Mouse (Mus musculus): Measurements from ENCODE around the gene Mpp6. TPM values are rescaled to one million over a fixed set of nuclear protein-coding genes. Genes with fewer than 3 reads are reported as not detected.

Gene Mpp6
- 65.4 and 67.6 TPM in 2 replicates for polyA plus RNA-seq (2015; fragmentation: Nextera tagmentation; extraction: Ambion mirVana)

DNA sequence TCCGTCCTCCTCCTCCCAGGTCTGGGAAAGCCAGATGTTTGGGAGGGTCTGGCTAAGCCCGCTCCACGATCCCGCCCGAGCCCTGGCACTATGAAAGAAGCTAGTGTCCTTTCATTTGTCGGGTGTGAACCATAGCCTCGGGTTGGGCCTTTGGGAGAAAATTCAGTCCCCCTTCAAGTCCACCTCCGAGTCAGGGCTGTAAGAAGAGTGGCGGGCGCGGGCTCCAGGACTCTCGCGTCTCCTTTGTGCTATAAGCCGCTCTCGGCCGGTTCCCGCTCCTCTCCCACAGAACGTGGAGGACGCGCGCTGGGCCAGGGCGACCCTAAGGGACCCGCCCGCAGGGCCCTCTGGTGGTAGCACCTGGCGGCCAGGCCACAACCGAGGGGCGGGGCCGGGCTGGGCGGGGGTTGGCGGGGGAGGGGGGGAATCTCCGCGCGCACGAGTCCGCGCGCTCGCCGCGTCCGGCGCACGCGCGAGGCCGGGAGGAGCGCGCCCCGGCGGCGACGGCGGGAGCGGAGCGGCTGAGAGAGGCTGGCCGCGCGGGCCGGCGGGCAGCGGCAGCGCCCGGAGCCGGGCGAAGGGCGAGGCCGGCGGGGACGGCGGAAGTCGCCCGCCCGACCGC, at the start of gene Mpp6:
TSS of gene Mpp6 (plus strand) at position 485 of the 622 bp plus-strand sequence.
- H3K4me3 ChIP-seq, result peak within 1 kb of the TSS; percentile 80
- peak within 1 kb of the TSS; percentile 81 for H3K27ac ChIP-seq
- peak within 1 kb of the TSS; percentile 68 for H3K4me2 ChIP-seq
- H3K4me1 ChIP-seq, result peaks cover 26% of the 10 kb centered on the region
- H3K36me3 ChIP-seq (ENCODE audit: poor library complexity, severe bottlenecking), result no peaks in the 10 kb centered on the region
- no peaks in the 10 kb centered on the region for H3K9me3 ChIP-seq (replicated peaks)
- peaks cover 4% of the 10 kb centered on the region; the same call in 1 of the 2 replicates for H3K27me3 ChIP-seq
- H3K9ac ChIP-seq, result peak within 1 kb of the TSS; percentile 86
- WGBS, result under 1% methylated on average over 71 of the region's 74 CpGs
- ATAC-seq, result peak; percentile 88

DNA sequence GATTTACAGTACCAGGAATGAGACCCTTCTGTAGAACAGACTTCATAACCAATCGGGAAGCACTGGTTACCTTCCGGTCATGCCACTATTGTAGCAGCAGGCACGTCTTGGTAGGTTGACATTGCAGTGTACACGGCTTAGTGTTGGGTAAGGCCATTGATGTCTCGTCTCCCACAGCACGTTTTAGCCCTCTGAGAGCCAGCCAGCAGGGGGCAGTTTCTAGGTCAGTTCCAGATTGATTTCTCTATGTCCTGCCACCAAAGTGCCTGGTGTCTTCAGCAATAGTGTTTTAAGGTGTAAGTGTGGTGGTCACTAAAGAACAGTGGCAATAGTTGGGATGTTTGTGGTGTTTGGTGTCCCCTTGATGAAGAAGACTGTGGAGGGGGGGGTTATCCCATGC, 43.9 kb upstream of the Mpp6 start:
- H3K4me2 ChIP-seq, result no peak overlapping the region
- no peak overlapping the region for H3K4me3 ChIP-seq
- ATAC-seq, result no peak
- no peak overlapping the region for H3K9ac ChIP-seq
- no peaks in the 10 kb centered on the region for H3K27me3 ChIP-seq
- no peaks in the 10 kb centered on the region for H3K36me3 ChIP-seq (ENCODE audit: poor library complexity, severe bottlenecking)
- no peak overlapping the region for H3K27ac ChIP-seq
- 90% methylated on average over 6 of the region's 6 CpGs for WGBS
- no peaks in the 10 kb centered on the region for H3K9me3 ChIP-seq (replicated peaks)
- H3K4me1 ChIP-seq, result no peaks in the 10 kb centered on the region

DNA sequence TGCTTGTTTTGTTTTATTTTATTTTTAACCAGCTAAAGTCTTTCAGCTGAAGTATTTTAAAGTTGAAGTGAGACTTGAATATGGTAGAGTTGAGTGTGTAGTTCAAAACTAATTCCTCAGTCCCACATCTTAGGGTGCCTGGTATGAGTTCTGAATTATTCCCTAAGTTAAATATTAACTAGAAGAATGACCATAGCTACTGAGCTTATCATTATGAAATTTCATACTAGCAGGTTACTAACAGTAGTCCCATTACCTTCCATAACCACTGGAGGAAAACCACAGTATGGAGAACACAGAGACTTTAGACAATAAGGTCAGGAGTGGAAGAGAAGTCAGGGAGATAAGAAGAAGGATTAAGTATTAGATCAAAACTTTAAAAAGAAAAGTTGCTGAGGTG, 41.6 kb upstream of the Mpp6 start:
- no peak for ATAC-seq
- H3K36me3 ChIP-seq (ENCODE audit: poor library complexity, severe bottlenecking), result no peaks in the 10 kb centered on the region
- H3K9me3 ChIP-seq (replicated peaks), result no peaks in the 10 kb centered on the region
- no peak overlapping the region for H3K4me3 ChIP-seq
- no peaks in the 10 kb centered on the region for H3K27me3 ChIP-seq
- H3K27ac ChIP-seq, result no peak overlapping the region
- H3K9ac ChIP-seq, result no peak overlapping the region
- no peak overlapping the region for H3K4me2 ChIP-seq
- H3K4me1 ChIP-seq, result no peaks in the 10 kb centered on the region

DNA sequence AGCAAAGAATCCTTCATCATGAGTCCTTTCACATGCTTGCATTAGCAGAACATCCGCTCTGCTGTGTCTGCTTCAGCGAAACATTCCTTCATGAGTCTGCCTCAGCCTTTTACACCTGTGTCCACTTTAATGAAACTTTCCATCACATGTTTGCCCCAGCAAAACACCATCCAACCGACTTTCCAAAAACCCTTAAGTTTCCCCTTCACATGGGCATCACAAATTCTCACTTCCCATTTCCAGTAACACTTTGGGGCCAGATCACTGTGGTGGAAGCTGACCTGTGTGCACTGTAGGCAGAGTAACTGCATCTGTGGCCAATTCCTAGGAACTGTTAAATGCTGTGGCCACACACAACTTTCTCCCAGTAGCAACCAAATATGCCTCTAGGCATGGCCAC, 34.8 kb upstream of the Mpp6 start:
- H3K27me3 ChIP-seq, result no peaks in the 10 kb centered on the region
- 90% methylated on average over 3 of the region's 3 CpGs for WGBS
- ATAC-seq, result no peak

DNA sequence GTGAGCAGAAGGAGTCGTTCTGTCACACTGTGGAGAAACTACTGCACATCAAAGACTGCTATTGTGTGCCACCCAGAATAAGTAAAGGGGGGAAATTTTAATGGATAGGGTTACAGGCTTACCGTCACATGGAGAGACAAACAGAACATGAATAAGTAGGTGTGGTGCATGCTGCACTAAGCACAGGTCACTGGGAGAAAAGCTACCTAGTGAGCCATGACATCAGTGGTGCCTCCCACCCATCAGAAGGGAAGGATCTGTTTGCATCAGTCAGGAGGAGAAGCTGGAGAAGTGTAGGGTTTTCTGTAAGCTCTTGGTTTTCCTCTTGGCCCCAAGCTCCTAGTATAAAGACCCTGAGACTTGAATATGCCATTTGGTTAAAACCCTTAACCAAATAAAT, 33.6 kb upstream of the Mpp6 start:
- Histone ChIP-seq H3K4me1 (no peaks in the 10 kb centered on the region), H3K27me3 (no peaks in the 10 kb centered on the region), H3K36me3 (ENCODE audit: poor library complexity, severe bottlenecking) (no peaks in the 10 kb centered on the region), H3K27ac (no peak overlapping the region), H3K4me2 (no peak overlapping the region), H3K4me3 (no peak overlapping the region), H3K9me3 (replicated peaks) (no peaks in the 10 kb centered on the region), H3K9ac (no peak overlapping the region)
- 61% methylated on average over 2 of the region's 2 CpGs for WGBS
- ATAC-seq, result no peak

More for the DNA sequence above, 34.8 kb upstream of the Mpp6 start:
- Histone ChIP-seq H3K4me1 (no peaks in the 10 kb centered on the region), H3K4me3 (no peak overlapping the region), H3K9me3 (replicated peaks) (no peaks in the 10 kb centered on the region), H3K4me2 (no peak overlapping the region), H3K9ac (no peak overlapping the region), H3K27ac (no peak overlapping the region), H3K36me3 (ENCODE audit: poor library complexity, severe bottlenecking) (no peaks in the 10 kb centered on the region)

DNA sequence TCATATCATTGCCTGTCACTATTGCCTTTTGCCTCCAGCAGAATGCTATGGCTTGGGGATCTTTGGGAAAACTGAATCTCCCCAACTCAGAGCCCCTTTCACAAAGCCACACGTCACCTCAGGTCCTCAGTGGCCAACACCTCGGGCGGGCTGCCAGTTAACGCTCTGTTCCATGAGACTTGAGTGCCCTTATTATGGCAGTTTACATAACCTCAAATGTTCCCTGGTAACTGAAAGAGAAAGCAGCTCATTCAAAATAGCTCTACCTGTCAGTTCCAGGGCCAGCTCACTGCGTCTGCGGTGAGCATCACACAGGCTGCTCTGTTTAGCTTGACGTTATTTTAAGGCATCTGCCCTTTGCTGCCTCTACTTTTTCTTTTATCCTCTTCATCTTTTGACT, 29.6 kb upstream of the Mpp6 start:
- Histone ChIP-seq H3K9me3 (replicated peaks) (no peaks in the 10 kb centered on the region), H3K36me3 (ENCODE audit: poor library complexity, severe bottlenecking) (no peaks in the 10 kb centered on the region), H3K4me1 (no peaks in the 10 kb centered on the region), H3K4me2 (no peak overlapping the region), H3K4me3 (no peak overlapping the region), H3K9ac (no peak overlapping the region), H3K27ac (no peak overlapping the region), H3K27me3 (no peaks in the 10 kb centered on the region)
- ATAC-seq, result no peak
- WGBS, result 68% methylated on average over 7 of the region's 7 CpGs

DNA sequence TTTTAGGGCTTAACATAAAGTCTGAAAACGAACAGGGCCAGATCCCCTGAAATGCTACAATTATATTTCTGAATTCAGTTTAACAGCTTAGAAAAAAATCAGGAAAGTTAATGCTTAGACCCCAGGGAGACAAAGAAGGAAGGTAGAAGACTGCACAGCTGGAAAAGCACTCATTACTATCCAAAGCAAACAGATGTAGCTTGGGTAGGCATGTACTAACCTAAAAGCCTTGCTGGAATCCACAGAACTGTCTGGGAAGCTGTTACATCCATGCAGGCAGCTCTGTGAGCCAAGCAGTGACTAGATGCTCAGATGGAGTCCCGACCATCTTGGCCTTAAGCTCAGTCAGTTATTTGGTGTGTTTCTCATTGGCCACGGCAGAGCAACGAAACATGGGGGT, 24.8 kb upstream of the Mpp6 start:
- no peak overlapping the region for H3K27ac ChIP-seq
- H3K4me1 ChIP-seq, result no peaks in the 10 kb centered on the region
- H3K9me3 ChIP-seq (replicated peaks), result no peaks in the 10 kb centered on the region
- ATAC-seq, result no peak
- no peak overlapping the region for H3K9ac ChIP-seq
- no peaks in the 10 kb centered on the region for H3K27me3 ChIP-seq
- no peak overlapping the region for H3K4me3 ChIP-seq
- no peak overlapping the region for H3K4me2 ChIP-seq
- no peaks in the 10 kb centered on the region for H3K36me3 ChIP-seq (ENCODE audit: poor library complexity, severe bottlenecking)
- WGBS, result 80% methylated on average over 4 of the region's 4 CpGs

DNA sequence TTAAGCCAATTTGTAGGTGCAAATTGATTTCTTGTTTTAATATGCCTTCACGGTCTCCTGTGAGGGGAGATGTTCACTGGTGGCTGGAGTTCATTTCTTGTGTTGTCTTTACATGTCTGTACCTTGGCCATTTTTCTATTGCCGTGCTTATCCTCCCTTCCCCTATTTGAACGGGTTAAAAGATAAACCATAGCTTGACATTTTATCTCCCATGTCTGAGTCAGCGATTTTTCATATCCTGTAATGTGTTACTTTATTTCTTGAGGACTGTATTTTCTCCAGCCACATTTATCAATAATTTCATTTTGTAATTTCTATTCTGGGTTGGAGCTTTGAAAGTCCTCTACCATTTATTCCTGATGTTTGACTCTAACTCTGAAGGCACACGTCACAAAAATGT, 20.7 kb upstream of the Mpp6 start:
- Histone ChIP-seq H3K27me3 (no peaks in the 10 kb centered on the region), H3K27ac (no peak overlapping the region), H3K4me2 (no peak overlapping the region), H3K4me1 (no peaks in the 10 kb centered on the region), H3K36me3 (ENCODE audit: poor library complexity, severe bottlenecking) (no peaks in the 10 kb centered on the region), H3K9ac (no peak overlapping the region), H3K4me3 (no peak overlapping the region), H3K9me3 (replicated peaks) (no peaks in the 10 kb centered on the region)
- ATAC-seq, result no peak
- WGBS, result 90% methylated on average over 5 of the region's 5 CpGs

DNA sequence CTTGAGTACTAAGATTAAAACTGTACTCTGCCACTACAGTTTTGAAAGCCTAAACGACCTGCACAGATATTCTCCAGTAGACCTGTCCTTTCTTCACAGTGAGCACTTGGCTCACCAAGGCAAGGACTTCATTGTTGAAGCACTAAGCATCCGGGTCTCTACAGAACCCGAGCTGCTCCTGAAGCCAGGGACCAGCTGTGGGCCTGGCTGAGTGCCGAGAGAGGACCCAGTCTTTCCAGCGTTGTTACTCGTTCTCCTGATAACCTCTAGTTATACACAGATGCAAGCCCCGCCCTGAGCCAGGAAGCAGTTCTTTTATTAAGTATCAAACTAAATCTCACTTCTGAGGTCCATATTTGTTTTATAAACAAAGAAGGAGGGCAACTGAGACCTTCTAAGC, 19.8 kb upstream of the Mpp6 start:
- Histone ChIP-seq H3K4me1 (no peaks in the 10 kb centered on the region), H3K4me3 (no peak overlapping the region), H3K27me3 (no peaks in the 10 kb centered on the region), H3K9me3 (replicated peaks) (no peaks in the 10 kb centered on the region), H3K9ac (no peak overlapping the region), H3K4me2 (no peak overlapping the region), H3K36me3 (ENCODE audit: poor library complexity, severe bottlenecking) (no peaks in the 10 kb centered on the region), H3K27ac (no peak overlapping the region)
- no peak for ATAC-seq
- WGBS, result 78% methylated on average over 7 of the region's 7 CpGs

DNA sequence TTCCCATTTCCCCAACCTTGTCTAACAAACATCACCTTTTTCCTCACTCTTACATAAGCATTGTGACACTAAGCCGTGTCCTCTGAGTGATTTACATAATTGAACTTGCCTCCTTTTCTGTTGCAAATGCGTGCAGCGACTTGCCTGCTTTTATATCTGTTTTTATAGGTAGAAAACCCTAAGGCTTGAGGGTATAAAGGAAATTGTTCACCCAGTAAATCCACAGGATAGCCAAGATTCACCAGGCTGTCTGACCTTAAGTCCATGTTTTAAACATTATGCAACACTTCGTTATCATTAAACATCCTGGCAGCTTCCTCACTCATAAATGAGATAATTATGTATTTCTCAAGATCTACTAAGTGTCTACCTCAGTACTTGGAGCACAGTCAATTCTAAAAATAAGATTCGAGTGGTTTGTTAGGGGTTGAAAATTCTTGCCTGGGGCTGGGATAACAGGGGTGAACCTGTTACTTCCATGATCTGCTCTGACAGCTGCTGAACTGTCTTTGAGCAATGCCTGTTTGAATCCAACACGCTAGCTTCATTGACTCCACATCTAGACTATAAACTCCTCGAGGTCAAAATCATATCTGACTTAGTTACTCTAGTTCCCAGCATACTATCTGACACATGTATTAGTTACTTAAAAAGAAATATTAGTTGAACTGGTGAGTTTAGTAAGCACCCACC, 18.4 kb upstream of the Mpp6 start:
- H3K4me2 ChIP-seq, result no peak overlapping the region
- no peak overlapping the region for H3K9ac ChIP-seq
- ATAC-seq, result no peak
- no peaks in the 10 kb centered on the region for H3K9me3 ChIP-seq (replicated peaks)
- H3K27ac ChIP-seq, result no peak overlapping the region
- no peaks in the 10 kb centered on the region for H3K4me1 ChIP-seq
- H3K27me3 ChIP-seq, result no peaks in the 10 kb centered on the region
- WGBS, result 69% methylated on average over 7 of the region's 7 CpGs
- H3K4me3 ChIP-seq, result no peak overlapping the region
- H3K36me3 ChIP-seq (ENCODE audit: poor library complexity, severe bottlenecking), result no peaks in the 10 kb centered on the region

DNA sequence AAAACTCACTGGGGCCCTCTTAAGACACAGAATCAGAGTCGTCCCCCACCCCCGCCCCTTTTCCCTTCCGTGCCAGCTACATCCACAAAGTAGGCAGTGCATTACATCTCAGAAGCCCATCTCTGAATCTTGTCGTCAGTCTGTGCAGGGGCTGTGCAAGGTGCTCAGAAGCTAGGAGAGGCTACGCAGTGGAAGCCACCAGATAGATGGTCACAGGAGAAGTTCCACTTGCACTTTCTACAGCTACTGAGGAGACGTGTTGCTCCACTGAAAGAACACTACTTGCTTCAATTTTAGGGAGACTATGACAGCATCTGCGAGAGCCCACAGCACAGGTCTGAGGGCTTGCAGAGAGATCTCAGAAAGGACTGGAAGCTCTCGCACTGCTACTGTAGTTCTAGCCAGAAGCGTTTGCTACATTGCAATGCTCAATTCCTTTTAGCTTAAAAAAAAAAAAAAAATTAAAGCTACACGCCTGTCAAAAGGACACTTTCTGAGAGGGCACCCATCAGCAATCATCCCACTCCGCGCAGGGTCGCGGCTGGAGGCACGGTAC, 762 bp upstream of the Mpp6 start:
- peak overlapping the region; percentile 68 for H3K4me2 ChIP-seq
- peak overlapping the region; percentile 80 for H3K4me3 ChIP-seq
- 4% methylated on average over 15 of the region's 15 CpGs for WGBS
- H3K27me3 ChIP-seq, result peaks cover 4% of the 10 kb centered on the region; the same call in 1 of the 2 replicates
- H3K4me1 ChIP-seq, result peaks cover 26% of the 10 kb centered on the region
- ATAC-seq, result peak; percentile 11; the same call in 1 of the 2 replicates
- H3K9me3 ChIP-seq (replicated peaks), result no peaks in the 10 kb centered on the region
- no peaks in the 10 kb centered on the region for H3K36me3 ChIP-seq (ENCODE audit: poor library complexity, severe bottlenecking)
- peak overlapping the region; percentile 86 for H3K9ac ChIP-seq
- H3K27ac ChIP-seq, result peak overlapping the region; percentile 81

DNA sequence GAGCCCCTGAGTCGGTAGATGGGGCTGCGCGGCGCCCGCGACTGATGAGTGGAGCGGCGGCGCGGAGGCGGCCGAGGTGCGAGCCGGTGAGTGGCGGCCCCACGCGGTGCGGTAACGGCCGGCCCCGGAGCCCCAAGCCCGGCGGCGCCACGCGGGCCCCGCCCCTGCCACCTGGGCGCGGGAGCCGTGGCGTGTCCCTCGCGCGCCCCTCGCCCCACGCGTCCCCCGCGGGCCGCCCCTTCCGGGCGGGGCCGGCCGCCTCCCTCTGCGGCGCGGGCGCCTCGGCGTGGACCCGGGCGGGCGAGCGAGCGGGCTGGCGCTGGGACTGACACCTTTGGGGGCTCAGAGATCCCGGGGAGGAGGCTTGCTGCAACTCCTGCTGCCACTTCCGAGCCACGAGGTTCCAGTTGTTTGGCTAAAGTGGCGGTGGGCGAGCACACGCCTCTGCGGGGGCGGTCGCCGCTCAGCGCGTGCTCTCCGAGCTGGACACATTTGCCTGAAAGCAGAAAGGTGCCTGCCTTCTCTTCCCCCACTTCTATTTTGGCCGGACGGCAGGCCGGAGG, 419 bp downstream of the Mpp6 start:
- peaks cover 2% of the 10 kb centered on the region; the same call in 1 of the 2 replicates for H3K27me3 ChIP-seq
- peak overlapping the region; percentile 80 for H3K4me3 ChIP-seq
- peak overlapping the region; percentile 81 for H3K27ac ChIP-seq
- peaks cover 26% of the 10 kb centered on the region for H3K4me1 ChIP-seq
- H3K4me2 ChIP-seq, result peak overlapping the region; percentile 68
- H3K36me3 ChIP-seq (ENCODE audit: poor library complexity, severe bottlenecking), result no peaks in the 10 kb centered on the region
- no peaks in the 10 kb centered on the region for H3K9me3 ChIP-seq (replicated peaks)
- 0% methylated on average over 41 of the region's 72 CpGs for WGBS
- ATAC-seq, result peak; percentile 75
- H3K9ac ChIP-seq, result peak overlapping the region; percentile 86
